Mouse (Mus musculus): Measurements from ENCODE around the gene Orm1. TPM values are rescaled to one million over a fixed set of nuclear protein-coding genes. Genes with fewer than 3 reads are reported as not detected.
A peak's percentile ranks its signal among the peaks of the same experiment; 100 is the strongest.

Orm1 gene
- total and polyA plus RNA-seq, 3 experiments, result not detected

DNA sequence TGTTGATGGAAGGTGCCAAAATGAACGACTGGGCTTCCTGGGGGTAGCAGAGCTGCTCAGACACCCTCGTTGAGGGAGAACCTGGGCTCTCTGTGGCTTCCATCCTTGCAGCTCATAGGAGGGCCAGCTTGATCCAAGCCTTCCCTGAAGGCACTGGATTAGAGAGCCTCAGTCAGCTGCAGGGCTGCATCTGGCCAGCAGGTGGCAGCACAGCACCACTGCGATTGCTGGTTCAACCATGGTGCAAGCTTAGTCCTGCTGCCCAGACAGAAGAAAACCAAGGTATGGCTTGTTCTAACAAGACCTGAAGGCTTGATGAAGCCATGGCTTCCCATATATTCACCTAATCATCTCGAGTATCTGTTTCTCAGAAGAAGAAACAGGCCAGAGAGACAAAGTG is 24.2 kb downstream of the Orm1 start (continued):
- no peak for TF ChIP-seq USF2 (conservative IDR thresholded peaks at IDR 0.05; ENCODE audit: low read depth, low read length)
- 0 out of 2 replicates have a peak, but pooled peaks have one; percentile 37 for TF ChIP-seq MAX (IDR thresholded peaks at IDR 0.05; ENCODE audit: low read length)
- TF ChIP-seq ZNF384 (IDR thresholded peaks at IDR 0.05; ENCODE audit: low read depth, low read length), result no peak
- no peak for TF ChIP-seq ELF1 (IDR thresholded peaks at IDR 0.05; ENCODE audit: low read depth, low read length)
- no peak for TF ChIP-seq POLR2A (IDR thresholded peaks at IDR 0.05; ENCODE audit: low read depth, low read length)
- no peak for TF ChIP-seq POLR2AphosphoS2 (IDR thresholded peaks at IDR 0.05; ENCODE audit: low read depth, low read length)
- peak; percentile 37; the same call in 1 of the 2 replicates for TF ChIP-seq IRF4 (IDR thresholded peaks at IDR 0.05; ENCODE audit: low read depth, low read length)
- no peak for TF ChIP-seq MXI1 (IDR thresholded peaks at IDR 0.05; ENCODE audit: low read depth, low read length)
- TF ChIP-seq ETS1 (conservative IDR thresholded peaks at IDR 0.05; ENCODE audit: low read depth, low read length), result no peak
- no peak for TF ChIP-seq CHD2 (IDR thresholded peaks at IDR 0.05; ENCODE audit: low read length)

DNA sequence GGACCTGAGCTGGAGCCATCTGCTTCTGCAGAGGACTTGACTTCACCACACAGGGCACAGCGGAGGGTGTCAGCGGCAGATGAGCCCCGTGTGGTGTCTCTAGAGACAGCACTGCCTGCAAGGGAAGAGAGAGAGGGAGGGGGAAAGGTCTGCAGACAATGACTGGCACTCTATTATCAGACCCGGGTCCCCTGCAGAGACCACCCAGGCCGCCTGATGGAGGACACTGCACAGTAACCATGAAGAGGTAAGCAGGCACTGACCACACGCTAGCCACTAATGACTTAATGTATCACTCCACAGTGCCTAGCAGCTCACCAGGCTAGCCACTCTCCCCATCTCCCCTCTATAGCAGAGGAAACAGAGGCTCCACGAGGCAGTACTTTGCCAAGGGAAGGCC is 26.5 kb downstream of the Orm1 start:
- Histone ChIP-seq H3K27ac (ENCODE audit: insufficient read depth, low read depth) (no peak overlapping the region), H3K27me3 (replicated peaks) (no peaks in the 10 kb centered on the region), H3K9ac (ENCODE audit: insufficient read depth, low read depth) (no peak overlapping the region), H3K79me2 (replicated peaks; ENCODE audit: control insufficient read depth, extremely low read depth, insufficient read depth, poor library complexity, severe bottlenecking) (no peaks in the 10 kb centered on the region), H3K4me3 (replicated peaks in 1 of 3; ENCODE audit: low read depth in 2 of 3, low read length in 2 of 3, poor library complexity in 1 of 3) (no peak overlapping the region), H3K9me3 (replicated peaks; ENCODE audit: low read length) (peaks cover 1% of the 10 kb centered on the region), H3K4me1 (ENCODE audit: control insufficient read depth in 1 of 2, insufficient read depth in 2 of 2) (peaks cover 7 to 32% of the 10 kb centered on the region in 2 experiments), H3K4me2 (ENCODE audit: insufficient read depth, low read depth, poor library complexity, severe bottlenecking) (no peak overlapping the region), H3K36me3 (replicated peaks in 1 of 2; ENCODE audit: control insufficient read depth in 1 of 2, insufficient read depth in 1 of 2, low read length in 1 of 2) (peaks cover 93 to 96% of the 10 kb centered on the region in 2 experiments)
- no peak for DNase-seq (ENCODE audit: extremely low read depth)
- dilution Hi-C loops (cut with MboI; ENCODE audit: extremely low pct_ligation_motif_present, extremely low pct_unique_long_range_greater_than_20kb, low sequenced_read_pairs), result no loop called here
- in situ Hi-C loops (cut with MboI; ENCODE audit: low pct_ligation_motif_present, low pct_unique_long_range_greater_than_20kb, low sequenced_read_pairs), result loop anchor here (5.0 kb wide), 1 partner anchor 36 kb away; no protein-coding TSS in a partner anchor
- TF ChIP-seq ETS1 (conservative IDR thresholded peaks at IDR 0.05; ENCODE audit: low read depth, low read length) (no peak), SMC3 (IDR thresholded peaks at IDR 0.05; ENCODE audit: low read depth, low read length) (no peak), NELFE (IDR thresholded peaks at IDR 0.05; ENCODE audit: low read depth, low read length) (no peak), PAX5 (IDR thresholded peaks at IDR 0.05; ENCODE audit: low read length) (no peak), E2F4 (IDR thresholded peaks at IDR 0.05; ENCODE audit: insufficient replicate concordance, low read depth, low read length) (no peak), MEF2A (IDR thresholded peaks at IDR 0.05; ENCODE audit: borderline replicate concordance, low read depth, low read length) (no peak), MAZ (IDR thresholded peaks at IDR 0.05; ENCODE audit: low read depth, low read length) (no peak), MXI1 (IDR thresholded peaks at IDR 0.05; ENCODE audit: low read depth, low read length) (no peak), RCOR1 (conservative IDR thresholded peaks at IDR 0.05; ENCODE audit: low read depth, low read length) (no peak), SIN3A (IDR thresholded peaks at IDR 0.05; ENCODE audit: low read length) (no peak), CHD1 (IDR thresholded peaks at IDR 0.05; ENCODE audit: low read depth, low read length) (no peak), RAD21 (IDR thresholded peaks at IDR 0.05; ENCODE audit: low read depth, low read length) (no peak), POLR2AphosphoS2 (IDR thresholded peaks at IDR 0.05; ENCODE audit: low read depth, low read length) (no peak)

Data from CH12.LX (cell line).